Mouse (Mus musculus): ENCODE results near the gene Gbp8. TPM values are rescaled to one million over a fixed set of nuclear protein-coding genes. Genes with fewer than 3 reads are reported as not detected.
"Not testable (repeated sequence)": the region's sequence is repeated elsewhere in the genome, so short reads cannot be mapped to it uniquely, and the experiment has no call there.

The Gbp8 gene
- 1.2 and 1.4 TPM in 2 replicates for polyA plus RNA-seq (2016; fragmentation: Nextera tagmentation; extraction: Ambion mirVana)

GRCm38 (mm10) chr5:105139409-105140088 lies at the start of gene Gbp8, which contains the start of the genes Gbp9 and Gbp4:
TSS of gene Gbp8 (minus strand) at chr5:105139540.
TSS of gene Gbp9 (minus strand) at chr5:105139539.
TSS of gene Gbp4 (minus strand) at chr5:105139586.
- H3K4me1 ChIP-seq; H3K27me3 ChIP-seq (ENCODE audit: insufficient read depth, poor library complexity, severe bottlenecking); H3K9me3 ChIP-seq; DNase-seq (ENCODE audit: low spot score); H3K4me3 ChIP-seq; H3K36me3 ChIP-seq: not testable (repeated sequence)
- H3K27ac ChIP-seq, result peak within 1 kb of the TSS; percentile 22; the same call in 1 of the 2 replicates
- WGBS, result 22% methylated on average over 2 of the region's 2 CpGs

- Histone ChIP-seq H3K36me3 (no peaks in the 10 kb centered on the region), H3K27ac (no peak overlapping the region), H3K27me3 (ENCODE audit: insufficient read depth, poor library complexity, severe bottlenecking) (no peaks in the 10 kb centered on the region), H3K9me3 (no peaks in the 10 kb centered on the region), H3K4me3 (no peak overlapping the region), H3K4me1 (no peaks in the 10 kb centered on the region)
- no peak for DNase-seq (ENCODE audit: low spot score)
Measured at GRCm38 (mm10) chr5:105181446-105181845, 42.1 kb upstream of the Gbp8 start.

- H3K4me3 ChIP-seq, result no peak overlapping the region
- WGBS, result 79% methylated on average over 5 of the region's 5 CpGs
- no peaks in the 10 kb centered on the region for H3K4me1 ChIP-seq
- H3K36me3 ChIP-seq, result no peaks in the 10 kb centered on the region
- no peaks in the 10 kb centered on the region for H3K27me3 ChIP-seq (ENCODE audit: insufficient read depth, poor library complexity, severe bottlenecking)
- no peak for DNase-seq (ENCODE audit: low spot score)
- no peak overlapping the region for H3K27ac ChIP-seq
- no peaks in the 10 kb centered on the region for H3K9me3 ChIP-seq
Measured at GRCm38 (mm10) chr5:105156582-105156981, 17.2 kb upstream of the Gbp8 start.

- no peak overlapping the region for H3K4me3 ChIP-seq
- no peaks in the 10 kb centered on the region for H3K4me1 ChIP-seq
- H3K9me3 ChIP-seq, result no peaks in the 10 kb centered on the region
- no peaks in the 10 kb centered on the region for H3K27me3 ChIP-seq (ENCODE audit: insufficient read depth, poor library complexity, severe bottlenecking)
- H3K36me3 ChIP-seq, result no peaks in the 10 kb centered on the region
- H3K27ac ChIP-seq, result no peak overlapping the region
- DNase-seq (ENCODE audit: low spot score), result no peak
Measured at GRCm38 (mm10) chr5:105154049-105154448, 14.7 kb upstream of the Gbp8 start.

GRCm38 (mm10) chr5:105148062-105148461 lies 8.7 kb upstream of the Gbp8 start:
- not testable (repeated sequence) for H3K4me3 ChIP-seq; H3K27me3 ChIP-seq (ENCODE audit: insufficient read depth, poor library complexity, severe bottlenecking); H3K9me3 ChIP-seq; H3K36me3 ChIP-seq; H3K27ac ChIP-seq; H3K4me1 ChIP-seq; DNase-seq (ENCODE audit: low spot score)
- 65% methylated on average over 2 of the region's 2 CpGs for WGBS

GRCm38 (mm10) chr5:105146447-105146846 lies 7.1 kb upstream of the Gbp8 start:
- Histone ChIP-seq H3K4me3 (no peak overlapping the region), H3K27ac (no peak overlapping the region), H3K36me3 (no peaks in the 10 kb centered on the region), H3K27me3 (ENCODE audit: insufficient read depth, poor library complexity, severe bottlenecking) (no peaks in the 10 kb centered on the region), H3K9me3 (no peaks in the 10 kb centered on the region), H3K4me1 (no peaks in the 10 kb centered on the region)
- DNase-seq (ENCODE audit: low spot score), result no peak

- H3K4me1 ChIP-seq; H3K27me3 ChIP-seq (ENCODE audit: insufficient read depth, poor library complexity, severe bottlenecking); H3K27ac ChIP-seq; H3K4me3 ChIP-seq; H3K9me3 ChIP-seq; H3K36me3 ChIP-seq; DNase-seq (ENCODE audit: low spot score): not testable (repeated sequence)
- WGBS, result 40% methylated on average over 3 of the region's 3 CpGs
Measured at GRCm38 (mm10) chr5:105145731-105146130, 6.4 kb upstream of the Gbp8 start.

- DNase-seq (ENCODE audit: low spot score); H3K27me3 ChIP-seq (ENCODE audit: insufficient read depth, poor library complexity, severe bottlenecking): not testable (repeated sequence)
- 61% methylated on average over 2 of the region's 2 CpGs for WGBS
Measured at GRCm38 (mm10) chr5:105140089-105140810, 910 bp upstream of the Gbp8 start.

GRCm38 (mm10) chr5:105138906-105139305 lies 434 bp downstream of the Gbp8 start:
- Histone ChIP-seq H3K27ac (peak overlapping the region; percentile 22; the same call in 1 of the 2 replicates), H3K4me3 (no peak overlapping the region), H3K27me3 (ENCODE audit: insufficient read depth, poor library complexity, severe bottlenecking) (no peaks in the 10 kb centered on the region), H3K36me3 (no peaks in the 10 kb centered on the region), H3K4me1 (peaks cover 4% of the 10 kb centered on the region; the same call in 1 of the 2 replicates), H3K9me3 (no peaks in the 10 kb centered on the region)
- 56% methylated on average over 1 of the region's 1 CpGs for WGBS
- no peak for DNase-seq (ENCODE audit: low spot score)

More at GRCm38 (mm10) chr5:105140089-105140810, 910 bp upstream of the Gbp8 start:
- H3K4me3 ChIP-seq, H3K36me3 ChIP-seq, H3K9me3 ChIP-seq, H3K27ac ChIP-seq, H3K4me1 ChIP-seq: not testable (repeated sequence)

- DNase-seq (ENCODE audit: low spot score); H3K9me3 ChIP-seq; H3K36me3 ChIP-seq; H3K27ac ChIP-seq; H3K27me3 ChIP-seq (ENCODE audit: insufficient read depth, poor library complexity, severe bottlenecking); H3K4me1 ChIP-seq; H3K4me3 ChIP-seq: not testable (repeated sequence)
- 87% methylated on average over 3 of the region's 3 CpGs for WGBS
Measured at GRCm38 (mm10) chr5:105136706-105137304, 2.5 kb downstream of the Gbp8 start.

- 71% methylated on average over 6 of the region's 6 CpGs for WGBS
- not testable (repeated sequence) for H3K4me3 ChIP-seq; H3K27me3 ChIP-seq (ENCODE audit: insufficient read depth, poor library complexity, severe bottlenecking); H3K27ac ChIP-seq; H3K4me1 ChIP-seq; DNase-seq (ENCODE audit: low spot score); H3K9me3 ChIP-seq
- peaks cover 10% of the 10 kb centered on the region; the same call in 1 of the 2 replicates for H3K36me3 ChIP-seq
Measured at GRCm38 (mm10) chr5:105121731-105122130, 17.6 kb downstream of the Gbp8 start.

GRCm38 (mm10) chr5:105115740-105116139 lies 23.6 kb downstream of the Gbp8 start:
- H3K27me3 ChIP-seq (ENCODE audit: insufficient read depth, poor library complexity, severe bottlenecking), result no peaks in the 10 kb centered on the region
- no peaks in the 10 kb centered on the region for H3K9me3 ChIP-seq
- no peak overlapping the region for H3K27ac ChIP-seq
- no peak for DNase-seq (ENCODE audit: low spot score)
- WGBS, result 66% methylated on average over 2 of the region's 2 CpGs
- peaks cover 2% of the 10 kb centered on the region; the same call in 1 of the 2 replicates for H3K4me1 ChIP-seq
- H3K36me3 ChIP-seq, result peaks cover 10% of the 10 kb centered on the region; the same call in 1 of the 2 replicates
- H3K4me3 ChIP-seq, result no peak overlapping the region

- Histone ChIP-seq H3K36me3 (peaks cover 6% of the 10 kb centered on the region; the same call in 1 of the 2 replicates), H3K27me3 (ENCODE audit: insufficient read depth, poor library complexity, severe bottlenecking) (no peaks in the 10 kb centered on the region), H3K27ac (no peak overlapping the region), H3K9me3 (no peaks in the 10 kb centered on the region), H3K4me3 (no peak overlapping the region), H3K4me1 (peaks cover 5% of the 10 kb centered on the region; the same call in 1 of the 2 replicates)
- DNase-seq (ENCODE audit: low spot score), result no peak
- 79% methylated on average over 2 of the region's 2 CpGs for WGBS
Measured at GRCm38 (mm10) chr5:105114696-105115095, 24.6 kb downstream of the Gbp8 start.

Measured in heart, embryonic 10.5 days (tissue).